30 mouse cellular contexts compared by ENCODE assay signal in genomic region chr4:138089512-138089911, GRCm38 (mm10).
DNase-seq lines count a peak whose midpoint lies in the region; ATAC-seq and TF ChIP-seq lines count a peak whose summit lies in the region.
"Had no signal": no experiment of that assay in that cellular context is flagged by ENCODE, and none has a peak within 500 bp of the region (broad histone marks: within the 10 kb centered on the region; RNA-seq: fewer than 3 reads in every experiment).

No protein-coding gene starts in this region.

- no peaks in the 10 kb centered on the region for H3K9me3 ChIP-seq in lung, postnatal 0 days (ENCODE audit: low read length)
- no peaks in the 10 kb centered on the region for H3K9me3 ChIP-seq in stomach, postnatal 0 days (ENCODE audit: control insufficient read depth, low read length)
- H3K9me3 ChIP-seq: heart, embryonic 10.5 days; heart, embryonic 15.5 days; hindbrain, embryonic 12.5 days; limb, embryonic 13.5 days; liver, embryonic 12.5 days; midbrain, embryonic 15.5 days; neural tube, embryonic 12.5 days had no signal

- no peaks in the 10 kb centered on the region for H3K4me1 ChIP-seq in lung, postnatal 0 days (ENCODE audit: insufficient read depth, low read depth, low read length)
- H3K4me1 ChIP-seq in lung, adult 2 months (ENCODE audit: control insufficient read depth, insufficient read depth, low read length) = no peaks in the 10 kb centered on the region
- no peaks in the 10 kb centered on the region for H3K4me1 ChIP-seq in stomach, postnatal 0 days (replicated peaks; ENCODE audit: control insufficient read depth, insufficient read depth)
- H3K4me1 ChIP-seq: heart, embryonic 10.5 days; heart, embryonic 15.5 days; liver, embryonic 12.5 days; neural tube, embryonic 12.5 days had no signal

- no peak overlapping the region for H3K4me3 ChIP-seq in gastrocnemius, adult 2 months
- H3K4me3 ChIP-seq in lung, postnatal 0 days (ENCODE audit: low read depth, low read length) = no peak overlapping the region
- H3K4me3 ChIP-seq in lung, adult 2 months (replicated peaks; ENCODE audit: extremely low read depth, low read depth, low read length) = no peak overlapping the region
- H3K4me3 ChIP-seq in stomach, postnatal 0 days (ENCODE audit: low read depth, low read length) = no peak overlapping the region
- H3K4me3 ChIP-seq: erythroblast, embryonic 14.5 days; heart, embryonic 10.5 days; heart, embryonic 15.5 days; hindbrain, embryonic 12.5 days; left cerebral cortex, adult 2 months; limb, embryonic 13.5 days; liver, embryonic 12.5 days; midbrain, embryonic 15.5 days; neural tube, embryonic 12.5 days had no signal

- peak overlapping the region; percentile 32; the same call in 1 of the 2 replicates for H3K27ac ChIP-seq in gastrocnemius, adult 2 months
- H3K27ac ChIP-seq in lung, postnatal 0 days (ENCODE audit: low read length) = no peak overlapping the region
- H3K27ac ChIP-seq in stomach, postnatal 0 days (replicated peaks) = no peak overlapping the region
- H3K27ac ChIP-seq: heart, embryonic 10.5 days; heart, embryonic 15.5 days; hindbrain, embryonic 12.5 days; hindbrain, postnatal 0 days; kidney, postnatal 0 days; left cerebral cortex, adult 2 months; limb, embryonic 13.5 days; liver, embryonic 12.5 days; macrophage; midbrain, embryonic 15.5 days; neural tube, embryonic 12.5 days had no signal

- no peaks in the 10 kb centered on the region for H3K27me3 ChIP-seq in lung, postnatal 0 days (replicated peaks; ENCODE audit: insufficient read depth, low read length)
- H3K27me3 ChIP-seq in stomach, postnatal 0 days (ENCODE audit: control insufficient read depth, insufficient read depth, low read length) = no peaks in the 10 kb centered on the region
- H3K27me3 ChIP-seq: heart, embryonic 15.5 days; hindbrain, embryonic 12.5 days; limb, embryonic 13.5 days; liver, embryonic 12.5 days; midbrain, embryonic 15.5 days; neural tube, embryonic 12.5 days had no signal

- peak; percentile 28; the same call in 1 of the 2 replicates for TF ChIP-seq CTCF in gastrocnemius, adult 2 months (IDR thresholded peaks at IDR 0.05)
- TF ChIP-seq CTCF in lung, postnatal 0 days (IDR thresholded peaks at IDR 0.05) = peak; percentile 38; the same call in 1 of the 2 replicates
- TF ChIP-seq CTCF in lung, adult 2 months (IDR thresholded peaks at IDR 0.05; ENCODE audit: insufficient read depth, low read length) = no peak
- 0 out of 2 replicates have a peak, but pooled peaks have one; percentile 24 for TF ChIP-seq CTCF in stomach, postnatal 0 days (IDR thresholded peaks at IDR 0.05; ENCODE audit: low read depth)

- H3K9ac ChIP-seq in lung, postnatal 0 days (replicated peaks; ENCODE audit: low read depth) = no peak overlapping the region
- H3K9ac ChIP-seq in stomach, postnatal 0 days (ENCODE audit: low read length) = no peak overlapping the region
- H3K9ac ChIP-seq: heart, embryonic 15.5 days; hindbrain, embryonic 12.5 days; limb, embryonic 13.5 days; liver, embryonic 12.5 days; liver, postnatal 0 days; midbrain, embryonic 15.5 days; neural tube, embryonic 12.5 days had no signal

- no peak for ATAC-seq in lung, postnatal 0 days
- no peak for ATAC-seq in stomach, postnatal 0 days (ENCODE audit: low FRiP score, low TSS enrichment)
- ATAC-seq: hindbrain, postnatal 0 days; liver, embryonic 12.5 days; liver, postnatal 0 days; midbrain, embryonic 15.5 days had no signal

- intact Hi-C loops in gastrocnemius, adult 2 months (cut with DNase I) = no loop called here

- no peak for TF ChIP-seq EP300 in lung, postnatal 0 days (IDR thresholded peaks at IDR 0.05)
- TF ChIP-seq EP300 in stomach, postnatal 0 days (optimal IDR thresholded peaks at IDR 0.05) = no peak

- TF ChIP-seq POLR2A in lung, adult 2 months (IDR thresholded peaks at IDR 0.05; ENCODE audit: borderline replicate concordance, extremely low read depth, low read depth, low read length) = no peak

- 76% methylated on average over 2 of the region's 2 CpGs for WGBS in lung, postnatal 0 days
- WGBS in lung, adult 2 months = 64% methylated on average over 2 of the region's 2 CpGs
- WGBS in stomach, postnatal 0 days = 73% methylated on average over 2 of the region's 2 CpGs

- no peak overlapping the region for H3K4me2 ChIP-seq in lung, postnatal 0 days (replicated peaks; ENCODE audit: low read depth, low read length)
- no peak overlapping the region for H3K4me2 ChIP-seq in stomach, postnatal 0 days (replicated peaks; ENCODE audit: low read depth)
- H3K4me2 ChIP-seq: heart, embryonic 15.5 days; hindbrain, embryonic 12.5 days; limb, embryonic 13.5 days; liver, embryonic 12.5 days; midbrain, embryonic 15.5 days; neural tube, embryonic 12.5 days had no signal

- H3K36me3 ChIP-seq in lung, postnatal 0 days (ENCODE audit: insufficient read depth, low read length) = 0 out of 2 replicates have a peak, but pooled peaks cover 5% of the 10 kb centered on the region
- H3K36me3 ChIP-seq in stomach, postnatal 0 days (ENCODE audit: control insufficient read depth, insufficient read depth, low read length) = peaks cover 2% of the 10 kb centered on the region; the same call in 1 of the 2 replicates

- no peak for DNase-seq in gastrocnemius, adult 2 months
- no peak for DNase-seq in gastrocnemius, adult 8-10 months (ENCODE audit: low spot score in 2 of 2)
- no peak for DNase-seq in lung, postnatal 0 days (ENCODE audit: low spot score)
- DNase-seq in lung, adult 2 months = no peak
- peak; percentile 10 for DNase-seq in adipocyte (ENCODE audit: low spot score)
- DNase-seq in stomach, postnatal 0 days (ENCODE audit: low spot score) = no peak
- no peak for DNase-seq in spleen, adult 12 weeks (ENCODE audit: low spot score)
- no peak for DNase-seq in gastrocnemius, postnatal 10 days
- DNase-seq: adrenal gland, adult 2 months; adrenal gland, postnatal 36 days; cerebellum, adult 18-20 months; cerebellum, postnatal 10 days; kidney, adult 2 months; liver, postnatal 0 days; lung, postnatal 10 days; right cerebral cortex, adult 18-20 months; thymus, adult 2 months; thymus, postnatal 36 days had no signal
